Mouse (Mus musculus) lung, embryonic 16.5 days (tissue): Measurements from ENCODE around the gene Cept1. TPM values are rescaled to one million over a fixed set of nuclear protein-coding genes. Genes with fewer than 3 reads are reported as not detected.

ENCODE experiments used
- ATAC-seq: fragments of 200-750 bp; cut with Nextera tagmentation; 2 replicates; pipeline ENCODE4 v1.8.0; 2017; ENCODE audit warnings: low read depth, mild to moderate bottlenecking, moderate library complexity
- H3K27ac ChIP-seq: fragments of 300-500 bp; sonication (generic); 2 replicates; pipeline ENCODE4 v1.5.1; 2014; ENCODE audit warnings: mild to moderate bottlenecking, control low read depth, low read length
- H3K27me3 ChIP-seq: fragments of 300-500 bp; sonication (generic); 2 replicates; pipeline ENCODE4 v1.6.1; 2014; ENCODE audit warnings: low read depth, low read length, mixed read lengths; ENCODE audit not compliant: control insufficient read depth, insufficient read depth
- H3K36me3 ChIP-seq: fragments of 300-500 bp; sonication (generic); 2 replicates; pipeline ENCODE4 v1.6.1; 2014; ENCODE audit warnings: low read length; ENCODE audit not compliant: control insufficient read depth, insufficient read depth
- H3K4me1 ChIP-seq: fragments of 300-500 bp; sonication (generic); replicated peaks from 2 replicates; pipeline ENCODE4 v1.6.1; 2014; ENCODE audit warnings: low read length, mixed read lengths; ENCODE audit not compliant: control insufficient read depth, insufficient read depth
- H3K4me2 ChIP-seq: fragments of 300-500 bp; sonication (generic); 2 replicates; pipeline ENCODE4 v1.6.1; 2014; ENCODE audit warnings: low read depth, low read length, control low read depth
- H3K4me3 ChIP-seq: fragments of 300-500 bp; sonication (generic); 2 replicates; pipeline ENCODE4 v1.5.1; 2014; ENCODE audit warnings: mild to moderate bottlenecking, low read length, control low read depth
- H3K9ac ChIP-seq: fragments of 300-500 bp; sonication (generic); 2 replicates; pipeline ENCODE4 v1.6.1; 2014; ENCODE audit warnings: low read length, control low read depth
- H3K9me3 ChIP-seq: fragments of 300-500 bp; sonication (generic); 2 replicates; pipeline ENCODE4 v1.6.1; 2016; ENCODE audit warnings: low read length; ENCODE audit not compliant: control insufficient read depth
- WGBS: fragments of 180-500 bp; shearing (Covaris S2); extraction: QIAGEN DNeasy Blood & Tissue Kit; methylation state at CpG from one replicate; pipeline ENCODE4 v1.1.7; 2014; 5-methylcytosine and 5-hydroxymethylcytosine counted together
- polyA plus RNA-seq: library from polyadenylated mRNA; unstranded; fragments of >200 nt; fragmentation: Nextera tagmentation; extraction: Ambion mirVana; gene quantifications from 2 replicates; pipeline ENCODE4 v1.2.1, GENCODE M21; 2015

The Cept1 gene
- polyA plus RNA-seq, 1 experiment from 2014 or later: 69.2 TPM

DNA sequence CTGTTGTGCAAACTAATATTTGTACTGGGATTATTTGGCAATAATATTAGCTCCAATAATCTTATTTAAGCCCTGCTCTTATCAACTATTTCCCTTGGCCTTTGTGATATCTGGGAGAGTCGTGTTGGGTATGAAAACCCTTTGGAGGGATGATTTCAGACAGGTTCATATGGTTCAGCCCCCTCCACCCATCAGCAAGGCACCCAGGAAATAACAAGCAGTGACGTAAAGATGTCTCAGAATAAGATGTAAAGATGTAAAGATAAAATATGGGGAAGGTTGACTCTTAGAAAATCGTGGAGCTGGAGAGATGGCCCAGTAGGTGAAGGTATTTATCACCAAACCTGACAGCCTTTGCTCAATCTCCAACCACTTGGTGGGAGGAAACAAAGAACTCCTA is 85.1 kb downstream of the Cept1 start:
- H3K4me2 ChIP-seq: no peak overlapping the region
- no peaks in the 10 kb centered on the region for H3K9me3 ChIP-seq
- no peak overlapping the region for H3K4me3 ChIP-seq
- no peak for ATAC-seq
- WGBS: 55% methylated on average over 3 of the region's 3 CpGs
- no peak overlapping the region for H3K27ac ChIP-seq
- no peaks in the 10 kb centered on the region for H3K4me1 ChIP-seq
- no peaks in the 10 kb centered on the region for H3K27me3 ChIP-seq
- H3K36me3 ChIP-seq: no peaks in the 10 kb centered on the region
- no peak overlapping the region for H3K9ac ChIP-seq

DNA sequence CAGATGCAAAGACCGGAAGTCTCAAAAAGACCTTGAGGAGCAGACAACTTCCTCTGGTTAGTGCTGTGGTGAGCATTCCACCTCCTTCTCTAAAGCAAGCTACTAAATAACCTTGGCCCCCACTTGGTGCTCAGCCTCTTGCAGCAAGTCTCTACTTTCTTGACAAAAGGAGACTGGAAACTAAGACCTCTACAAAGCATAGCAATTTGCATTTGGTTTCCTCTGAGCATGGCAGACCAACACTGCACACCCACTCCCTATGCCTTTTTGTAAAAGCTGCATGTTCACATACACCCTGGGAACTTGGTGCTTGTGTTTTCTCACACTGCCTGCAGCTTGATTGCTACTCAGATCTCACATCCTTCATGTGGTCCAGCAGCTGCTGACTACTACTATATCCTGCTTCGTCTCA is 85.5 kb downstream of the Cept1 start:
- Histone ChIP-seq H3K4me1 (no peaks in the 10 kb centered on the region), H3K36me3 (no peaks in the 10 kb centered on the region), H3K4me3 (no peak overlapping the region), H3K9ac (no peak overlapping the region), H3K9me3 (no peaks in the 10 kb centered on the region), H3K27ac (no peak overlapping the region), H3K4me2 (no peak overlapping the region), H3K27me3 (no peaks in the 10 kb centered on the region)
- WGBS: 87% methylated on average over 2 of the region's 2 CpGs
- ATAC-seq: no peak

DNA sequence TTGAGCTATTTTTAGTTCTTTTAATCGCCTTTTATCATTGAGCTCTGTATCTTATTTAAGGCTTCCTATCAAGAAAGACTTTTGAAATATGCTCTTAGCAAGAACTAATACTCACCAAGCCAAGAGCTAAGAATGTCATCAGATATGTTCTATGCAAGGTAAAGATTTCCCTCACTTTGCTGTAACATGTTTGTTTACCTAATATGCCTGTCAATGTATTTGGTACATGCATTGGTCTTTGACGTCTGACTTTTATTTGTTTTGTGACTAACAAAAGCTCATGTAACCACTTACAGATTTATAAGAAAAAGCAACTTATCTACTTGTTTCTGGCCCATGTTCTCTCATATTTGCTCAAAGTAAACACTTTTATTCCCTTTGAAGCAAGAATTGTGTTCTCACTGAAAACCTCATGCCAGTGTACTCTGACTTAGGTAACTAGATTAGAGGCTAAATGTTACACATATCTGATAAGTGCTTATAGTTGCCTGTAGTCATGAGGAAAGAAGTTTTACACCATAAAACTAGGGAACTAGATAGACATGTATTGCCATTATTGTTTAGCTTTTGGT is 90.2 kb downstream of the Cept1 start:
- no peak for ATAC-seq
- H3K4me1 ChIP-seq: no peaks in the 10 kb centered on the region
- no peak overlapping the region for H3K9ac ChIP-seq
- H3K27me3 ChIP-seq: no peaks in the 10 kb centered on the region
- H3K27ac ChIP-seq: no peak overlapping the region
- no peaks in the 10 kb centered on the region for H3K36me3 ChIP-seq
- no peaks in the 10 kb centered on the region for H3K9me3 ChIP-seq
- WGBS: 60% methylated on average over 2 of the region's 2 CpGs
- H3K4me3 ChIP-seq: no peak overlapping the region
- H3K4me2 ChIP-seq: no peak overlapping the region

DNA sequence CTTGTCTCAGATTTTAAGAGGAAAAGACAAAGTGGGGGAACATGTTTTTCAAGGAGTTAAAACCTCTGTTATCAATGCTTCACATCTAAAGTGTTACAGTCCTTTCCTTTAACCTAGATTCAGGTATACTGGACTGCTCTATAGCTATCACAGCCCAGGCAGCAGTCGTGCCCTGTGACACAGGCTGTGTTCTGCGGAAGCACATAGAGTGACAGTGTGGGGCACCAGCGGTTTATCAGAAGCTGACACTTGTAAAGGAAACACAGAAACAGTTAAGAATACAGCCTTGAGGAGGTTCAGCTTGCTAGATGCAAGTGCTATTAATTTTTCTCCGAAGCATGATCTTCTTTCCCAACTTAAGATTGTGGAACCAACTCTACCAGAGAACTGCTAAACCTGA is 95.0 kb downstream of the Cept1 start:
- ATAC-seq: no peak
- no peak overlapping the region for H3K4me2 ChIP-seq
- no peaks in the 10 kb centered on the region for H3K4me1 ChIP-seq
- no peak overlapping the region for H3K27ac ChIP-seq
- no peak overlapping the region for H3K4me3 ChIP-seq
- H3K9me3 ChIP-seq: no peaks in the 10 kb centered on the region
- 64% methylated on average over 4 of the region's 4 CpGs for WGBS
- no peaks in the 10 kb centered on the region for H3K36me3 ChIP-seq
- no peak overlapping the region for H3K9ac ChIP-seq
- H3K27me3 ChIP-seq: no peaks in the 10 kb centered on the region

Other genes with a start within 250 kb of the Cept1 start
- gene Chil6, start 141.6 kb downstream of the Cept1 start, polyA plus RNA-seq: not detected in 2 replicates
- gene Dennd2d, start 65.4 kb downstream of the Cept1 start, polyA plus RNA-seq: 14.8 and 17.0 TPM in 2 replicates
- gene Dram2, start within 50 bp of the Cept1 start, polyA plus RNA-seq: 91.8 and 98.3 TPM in 2 replicates
- gene Lrif1, start 137.2 kb upstream of the Cept1 start, polyA plus RNA-seq: 14.8 and 17.9 TPM in 2 replicates
- 10.3 and 10.5 TPM in 2 replicates for gene Cd53, start 242.3 kb upstream of the Cept1 start, polyA plus RNA-seq